Mouse (Mus musculus): ENCODE measurements at regions not wholly inside any gene's neighbourhood (a gene's known extent, or its start where the extent isn't known, plus 50 kb on each side); places are given as distances from the start of the nearest gene placed in this dataset.

GRCm38 (mm10) chr16:54279275-54279674 lies 1018.5 kb downstream of the Zpld1 start:
- ATAC-seq (ENCODE audit: low TSS enrichment) = no peak

- ATAC-seq (ENCODE audit: low TSS enrichment) = no peak
Measured at GRCm38 (mm10) chr16:54263853-54264252, 1033.9 kb downstream of the Zpld1 start.

DNA sequence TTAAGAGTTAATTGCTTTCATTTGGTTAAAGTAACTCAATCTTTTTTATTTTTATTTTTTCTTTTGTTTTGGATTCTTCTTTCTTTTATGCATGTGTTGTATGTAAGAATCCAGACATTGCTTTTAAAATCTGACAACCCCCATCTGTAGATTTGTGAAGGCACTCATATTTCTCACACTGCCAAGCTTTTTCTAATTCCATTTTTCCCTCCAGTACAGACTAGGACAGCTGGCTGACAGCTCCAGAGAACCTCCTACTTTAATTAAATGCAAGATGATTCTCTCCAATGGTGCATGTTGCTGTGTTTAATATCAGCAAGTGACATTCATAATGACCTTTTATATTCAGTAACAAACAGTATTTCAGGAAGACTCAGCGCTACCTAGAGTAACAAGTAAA lies 1038.5 kb downstream of the Zpld1 start:
- ATAC-seq (ENCODE audit: low TSS enrichment) = no peak

DNA sequence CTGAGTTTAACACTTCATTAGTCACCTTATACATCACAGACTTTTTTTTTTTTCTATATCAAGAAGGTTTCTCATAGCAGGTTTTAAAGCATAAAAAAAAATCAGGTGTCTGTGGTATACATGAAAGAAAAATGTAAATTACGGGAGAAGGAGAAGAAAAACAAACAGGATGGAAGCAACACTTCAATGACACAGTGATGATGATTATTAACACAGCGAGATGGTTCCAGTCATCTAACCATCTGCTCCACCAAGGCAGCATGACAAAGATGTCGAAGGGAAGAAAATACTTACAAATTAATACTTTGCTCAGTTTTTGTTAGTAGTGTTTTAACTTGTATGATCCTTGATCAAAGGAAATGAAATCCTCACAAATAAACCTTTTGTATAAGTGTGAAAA lies 1050.9 kb downstream of the Zpld1 start:
- ATAC-seq (ENCODE audit: low TSS enrichment) = no peak

DNA sequence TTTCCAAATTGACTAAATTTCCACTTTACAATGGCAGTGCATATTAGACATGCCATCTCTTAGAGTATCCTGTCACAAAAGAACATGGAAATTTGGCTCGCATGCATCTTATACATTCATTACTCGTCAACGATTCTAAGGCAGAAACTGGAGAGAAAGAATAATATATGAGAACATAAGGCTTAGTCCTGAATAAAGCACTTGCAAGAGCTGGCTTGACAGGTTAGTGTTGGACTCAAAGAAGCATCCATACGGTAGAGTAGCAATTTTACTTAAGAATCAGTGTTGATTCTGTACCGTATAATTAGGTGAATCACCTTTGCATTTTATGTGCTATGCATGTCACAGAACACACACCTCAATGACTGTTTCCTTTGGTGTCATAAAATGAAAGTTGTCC lies 1051.4 kb downstream of the Zpld1 start:
- no peak for ATAC-seq (ENCODE audit: low TSS enrichment)

DNA sequence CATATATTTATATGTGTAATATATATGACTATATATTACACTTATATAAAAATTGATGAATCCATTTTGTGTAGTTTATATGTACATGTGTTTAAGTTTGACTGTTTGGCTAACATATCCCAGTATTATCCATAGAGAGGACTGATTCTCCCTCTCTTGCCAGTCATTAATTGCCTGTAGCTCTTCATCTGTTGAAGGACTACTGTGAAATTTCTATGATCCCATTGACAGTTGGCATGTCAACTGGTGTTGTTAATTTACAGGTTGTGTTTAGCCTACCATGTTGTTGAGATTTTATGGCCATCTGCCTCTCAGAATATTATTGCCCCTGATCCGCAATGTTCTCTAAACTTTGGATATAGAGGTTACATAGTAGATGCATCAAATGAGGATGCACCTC lies 1058.3 kb downstream of the Zpld1 start:
- no peak for ATAC-seq (ENCODE audit: low TSS enrichment)

- no peak for ATAC-seq (ENCODE audit: low TSS enrichment)
Measured at GRCm38 (mm10) chr16:54229445-54230208, 1068.2 kb downstream of the Zpld1 start.

DNA sequence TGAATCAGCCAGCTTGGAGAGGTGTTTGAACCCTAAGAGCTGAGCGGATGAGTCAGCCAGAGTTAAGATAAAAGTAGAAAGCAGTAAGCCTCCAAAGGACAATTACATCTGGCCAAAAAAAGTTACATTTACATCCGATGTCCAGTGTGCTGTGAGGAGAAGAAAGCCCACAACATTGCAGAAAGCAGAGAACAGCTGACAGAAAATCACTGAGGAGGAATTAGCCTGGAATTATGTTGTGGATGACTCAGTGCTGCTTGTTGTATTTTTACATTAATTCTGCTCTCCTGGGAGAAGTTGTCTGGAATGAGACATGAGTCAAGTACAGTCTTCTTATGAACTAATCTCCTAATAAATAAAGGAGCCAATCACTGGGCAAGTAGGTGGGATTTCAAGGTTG lies 1071.6 kb downstream of the Zpld1 start:
- ATAC-seq (ENCODE audit: low TSS enrichment) = peak; percentile 74

GRCm38 (mm10) chr16:54195205-54195604 lies 1102.6 kb downstream of the Zpld1 start:
- ATAC-seq (ENCODE audit: low TSS enrichment) = no peak

- ATAC-seq (ENCODE audit: low TSS enrichment) = no peak
Measured at GRCm38 (mm10) chr16:54194680-54195079, 1103.1 kb downstream of the Zpld1 start.
